Mouse (Mus musculus): ENCODE results near the gene Gm28961.
"Not testable (repeated sequence)": the region's sequence is repeated elsewhere in the genome, so short reads cannot be mapped to it uniquely, and the experiment has no call there.

Gm28961 gene

DNA sequence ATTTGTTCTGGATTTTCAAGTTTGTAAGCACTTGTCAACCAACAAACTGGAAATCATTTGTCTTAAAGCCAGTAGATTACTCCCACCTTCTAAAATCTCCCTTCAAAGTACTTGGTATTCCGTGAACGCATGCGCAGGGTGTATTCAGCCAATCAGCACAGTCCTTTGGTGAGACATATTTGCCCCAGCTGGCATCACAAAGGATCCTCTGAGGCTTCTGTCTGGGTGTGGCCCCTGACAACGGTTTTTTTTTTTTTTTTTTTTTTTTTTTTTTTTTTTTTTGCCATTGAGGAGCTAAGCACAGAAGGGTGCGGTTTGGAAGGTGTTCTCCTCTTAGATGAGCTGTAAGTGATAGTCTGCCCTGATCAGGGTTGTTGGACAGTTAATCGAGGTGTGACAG is at the start of gene Gm28961:
Gene Gm28961, plus strand, starts transcription at position 301 of the 400 bp plus-strand sequence.
- not testable (repeated sequence) for DNase-seq
